Mouse (Mus musculus) CH12.LX (cell line): ENCODE results near the gene Nckap1l. TPM values are rescaled to one million over a fixed set of nuclear protein-coding genes. Genes with fewer than 3 reads are reported as not detected.

Experiments used
- DNase-seq: peaks from one replicate; pipeline ENCODE4 v3.0.0-alpha.2; 2013; ENCODE audit errors: extremely low read depth
- H3K27ac ChIP-seq: 2 replicates; pipeline ENCODE4 v1.5.1; 2012; ENCODE audit warnings: low read depth, mild to moderate bottlenecking, control low read depth, moderate library complexity; ENCODE audit not compliant: insufficient read depth
- H3K27me3 ChIP-seq: replicated peaks from 2 replicates; pipeline ENCODE3; 2012; ENCODE audit warnings: inconsistent platforms
- H3K36me3 ChIP-seq, 2 experiments: replicated peaks in 1 of 2; 2 replicates each; pipeline versions ENCODE3 to v1.6.1; 2012; ENCODE audit warnings: inconsistent platforms in 1 of 2, low read length in 1 of 2, mild to moderate bottlenecking in 1 of 2, mixed read lengths in 1 of 2, moderate library complexity in 1 of 2; ENCODE audit not compliant: control insufficient read depth in 1 of 2, insufficient read depth in 1 of 2
- H3K4me1 ChIP-seq, 2 experiments: 2 replicates each; pipeline ENCODE4 v1.6.1; 2012; ENCODE audit warnings: inconsistent platforms in 1 of 2, moderate library complexity in 1 of 2; ENCODE audit not compliant: insufficient read depth in 2 of 2, control insufficient read depth in 1 of 2
- H3K4me2 ChIP-seq: 2 replicates; pipeline ENCODE4 v1.6.1; 2012; ENCODE audit warnings: low read depth, mild to moderate bottlenecking, control low read depth; ENCODE audit not compliant: poor library complexity, insufficient read depth, severe bottlenecking
- H3K4me3 ChIP-seq, 3 experiments: fragments of 150-350 bp in 1 of 3; sonication (generic) in 1 of 3; replicated peaks in 1 of 3; 2 replicates each; pipeline versions ENCODE3 to v1.5.1; 2011 to 2012; ENCODE audit warnings: low read depth in 2 of 3, low read length in 2 of 3, mild to moderate bottlenecking in 2 of 3, moderate library complexity in 2 of 3, control low read depth in 1 of 3, improper control_type of control experiment in 1 of 3, inconsistent platforms in 1 of 3, mixed read lengths in 1 of 3; ENCODE audit not compliant: poor library complexity in 1 of 3
- H3K79me2 ChIP-seq: replicated peaks from 2 replicates; pipeline ENCODE4 v1.6.1; 2012; ENCODE audit warnings: mild to moderate bottlenecking, moderate library complexity; ENCODE audit not compliant: control insufficient read depth, poor library complexity, insufficient read depth, severe bottlenecking; ENCODE audit errors: extremely low read depth
- H3K9ac ChIP-seq: 2 replicates; pipeline ENCODE4 v1.6.1; 2012; ENCODE audit warnings: low read depth, mild to moderate bottlenecking, control low read depth, moderate library complexity; ENCODE audit not compliant: insufficient read depth
- H3K9me3 ChIP-seq: replicated peaks from 2 replicates; pipeline ENCODE3; 2012; ENCODE audit warnings: low read length, inconsistent platforms, mixed read lengths
- BHLHE40 ChIP-seq: IDR thresholded peaks from 2 replicates; pipeline ENCODE4 v1.6.1; 2011; ENCODE audit warnings: mild to moderate bottlenecking, low read depth, low read length, improper control_type of control experiment
- CHD1 ChIP-seq: IDR thresholded peaks from 2 replicates; pipeline ENCODE4 v1.6.1; 2012; ENCODE audit warnings: low read depth, low read length, improper control_type of control experiment, inconsistent platforms
- E2F4 ChIP-seq: IDR thresholded peaks from 2 replicates; pipeline ENCODE4 v1.6.1; 2011; ENCODE audit warnings: low read depth, low read length, improper control_type of control experiment; ENCODE audit not compliant: insufficient replicate concordance
- ELF1 ChIP-seq: IDR thresholded peaks from 2 replicates; pipeline ENCODE4 v1.6.1; 2014; ENCODE audit warnings: low read depth, mild to moderate bottlenecking, inconsistent platforms, low read length, improper control_type of control experiment
- EP300 ChIP-seq: IDR thresholded peaks from 2 replicates; pipeline ENCODE4 v1.6.1; 2011; ENCODE audit warnings: low read length, improper control_type of control experiment
- GABPA ChIP-seq: IDR thresholded peaks from 2 replicates; pipeline ENCODE4 v1.6.1; 2012; ENCODE audit warnings: low read depth, low read length, improper control_type of control experiment, inconsistent platforms; ENCODE audit not compliant: insufficient replicate concordance
- HCFC1 ChIP-seq: IDR thresholded peaks from 2 replicates; pipeline ENCODE4 v1.6.1; 2012; ENCODE audit warnings: low read depth, mild to moderate bottlenecking, inconsistent platforms, low read length, improper control_type of control experiment
- IRF4 ChIP-seq: IDR thresholded peaks from 2 replicates; pipeline ENCODE4 v1.6.1; 2014; ENCODE audit warnings: low read depth, mild to moderate bottlenecking, inconsistent platforms, low read length, improper control_type of control experiment
- JUND ChIP-seq: conservative IDR thresholded peaks from 2 replicates; pipeline ENCODE4 v1.6.1; 2011; ENCODE audit warnings: low read depth, low read length, improper control_type of control experiment
- KAT2A ChIP-seq: IDR thresholded peaks from 2 replicates; pipeline ENCODE4 v1.6.1; 2012; ENCODE audit warnings: low read length, improper control_type of control experiment, inconsistent platforms; ENCODE audit not compliant: insufficient replicate concordance
- MAFK ChIP-seq: IDR thresholded peaks from 2 replicates; pipeline ENCODE4 v1.6.1; 2011; ENCODE audit warnings: low read length, improper control_type of control experiment; ENCODE audit not compliant: insufficient replicate concordance
- MAX ChIP-seq: IDR thresholded peaks from 2 replicates; pipeline ENCODE4 v1.6.1; 2011; ENCODE audit warnings: low read length, improper control_type of control experiment
- MEF2A ChIP-seq: IDR thresholded peaks from 2 replicates; pipeline ENCODE4 v1.6.1; 2014; ENCODE audit warnings: low read depth, mild to moderate bottlenecking, inconsistent platforms, low read length, improper control_type of control experiment, borderline replicate concordance
- NELFE ChIP-seq: IDR thresholded peaks from 2 replicates; pipeline ENCODE4 v1.6.1; 2011; ENCODE audit warnings: low read depth, low read length, improper control_type of control experiment
- PAX5 ChIP-seq: IDR thresholded peaks from 2 replicates; pipeline ENCODE4 v1.6.1; 2012; ENCODE audit warnings: low read length, inconsistent platforms, mixed read lengths
- POLR2A ChIP-seq: IDR thresholded peaks from 2 replicates; pipeline ENCODE4 v1.6.1; 2011; ENCODE audit warnings: low read depth, mild to moderate bottlenecking, improper control_type of control experiment, low read length
- POLR2AphosphoS2 ChIP-seq: IDR thresholded peaks from 2 replicates; pipeline ENCODE4 v1.6.1; 2011; ENCODE audit warnings: low read depth, low read length, improper control_type of control experiment
- RAD21 ChIP-seq: IDR thresholded peaks from 2 replicates; pipeline ENCODE4 v1.6.1; 2011; ENCODE audit warnings: low read depth, mild to moderate bottlenecking, low read length, improper control_type of control experiment, moderate library complexity
- RCOR1 ChIP-seq: conservative IDR thresholded peaks from 2 replicates; pipeline ENCODE4 v1.6.1; 2012; ENCODE audit warnings: low read depth, mild to moderate bottlenecking, inconsistent platforms, low read length, improper control_type of control experiment
- SIN3A ChIP-seq: IDR thresholded peaks from 2 replicates; pipeline ENCODE4 v1.6.1; 2012; ENCODE audit warnings: low read length, improper control_type of control experiment, inconsistent platforms
- ZC3H11A ChIP-seq: IDR thresholded peaks from 2 replicates; pipeline ENCODE4 v1.6.1; 2012; ENCODE audit warnings: low read depth, mild to moderate bottlenecking, inconsistent platforms, low read length, improper control_type of control experiment
- dilution Hi-C: fragments of 300-500 bp; cut with MboI; formaldehyde crosslinking; loops from 2 replicates; pipeline ENCODE4 v1.14.3; 2020; ENCODE audit warnings: low sequenced_read_pairs; ENCODE audit not compliant: extremely low pct_unique_long_range_greater_than_20kb, extremely low pct_ligation_motif_present
- in situ Hi-C: fragments of 300-500 bp; cut with MboI; formaldehyde crosslinking; loops from 3 replicates; pipeline ENCODE4 v1.14.3; 2019; ENCODE audit warnings: low sequenced_read_pairs, low pct_ligation_motif_present, low pct_unique_long_range_greater_than_20kb, mixed read lengths
- polyA plus RNA-seq: library from polyadenylated mRNA; unstranded; fragments of >175 nt; gene quantifications from 2 replicates; pipeline ENCODE4 v1.2.1, GENCODE M21; 2012; ENCODE audit warnings: low read depth; ENCODE audit not compliant: insufficient read length
- total RNA-seq, 2 experiments: library from RNA; depleted of rRNA; stranded (reverse); fragments of 300-350 nt in 1 of 2; fragments of >200 nt in 1 of 2; gene quantifications; 2 replicates each; pipeline ENCODE4 v1.2.3; 2012 to 2014

Nckap1l gene
- total and polyA plus RNA-seq, 3 experiments, result 68.6 to 109 (median 77.7) TPM

- TF ChIP-seq SIN3A, result no peak
- no peak for TF ChIP-seq POLR2AphosphoS2
- TF ChIP-seq E2F4, result no peak
- no peak for TF ChIP-seq GABPA
- TF ChIP-seq ZC3H11A, result no peak
- no peak for TF ChIP-seq MAFK
- TF ChIP-seq POLR2A, result no peak
- TF ChIP-seq ELF1, result no peak
- no peak for TF ChIP-seq BHLHE40
- no peak for TF ChIP-seq IRF4
- TF ChIP-seq MAX, result no peak
- no peak for TF ChIP-seq RCOR1
- no peak for TF ChIP-seq NELFE
- no peak for TF ChIP-seq HCFC1
- no peak for TF ChIP-seq PAX5
- TF ChIP-seq CHD1, result no peak
- no peak for TF ChIP-seq RAD21
- no peaks in the 10 kb centered on the region for H3K9me3 ChIP-seq
- no peak overlapping the region for H3K9ac ChIP-seq
- no peaks in the 10 kb centered on the region for H3K79me2 ChIP-seq
- H3K27ac ChIP-seq, result no peak overlapping the region
- no peak overlapping the region for H3K4me2 ChIP-seq
- in situ Hi-C loops (no loop called here), dilution Hi-C loops (no loop called here)
- no peak for DNase-seq
- no peaks in the 10 kb centered on the region for H3K4me1 ChIP-seq
- H3K27me3 ChIP-seq, result no peaks in the 10 kb centered on the region
- peaks cover 80 to 97% of the 10 kb centered on the region in 2 experiments for H3K36me3 ChIP-seq
- no peak overlapping the region for H3K4me3 ChIP-seq
These were observed 25.5 kb downstream of the Nckap1l start for GRCm38 (mm10) chr15:103479080-103479606.

- Histone ChIP-seq H3K4me1 (no peaks in the 10 kb centered on the region), H3K4me2 (no peak overlapping the region), H3K36me3 (peaks cover 82 to 97% of the 10 kb centered on the region in 2 experiments), H3K4me3 (no peak overlapping the region), H3K9me3 (no peaks in the 10 kb centered on the region), H3K79me2 (no peaks in the 10 kb centered on the region), H3K9ac (no peak overlapping the region), H3K27ac (no peak overlapping the region), H3K27me3 (no peaks in the 10 kb centered on the region)
- no peak for TF ChIP-seq MEF2A
- TF ChIP-seq JUND, result no peak
- TF ChIP-seq KAT2A, result no peak
- TF ChIP-seq EP300, result no peak
- dilution Hi-C loops (no loop called here), in situ Hi-C loops (no loop called here)
- DNase-seq, result no peak
These were observed 26.5 kb downstream of the Nckap1l start for GRCm38 (mm10) chr15:103480129-103480528.
